Mouse (Mus musculus): ENCODE results near the gene Kdf1. TPM values are rescaled to one million over a fixed set of nuclear protein-coding genes. Genes with fewer than 3 reads are reported as not detected.
A peak's percentile ranks its signal among the peaks of the same experiment; 100 is the strongest.

The Kdf1 gene
- polyA plus RNA-seq, 1 experiment from 2014 or later = 7.6 TPM

DNA sequence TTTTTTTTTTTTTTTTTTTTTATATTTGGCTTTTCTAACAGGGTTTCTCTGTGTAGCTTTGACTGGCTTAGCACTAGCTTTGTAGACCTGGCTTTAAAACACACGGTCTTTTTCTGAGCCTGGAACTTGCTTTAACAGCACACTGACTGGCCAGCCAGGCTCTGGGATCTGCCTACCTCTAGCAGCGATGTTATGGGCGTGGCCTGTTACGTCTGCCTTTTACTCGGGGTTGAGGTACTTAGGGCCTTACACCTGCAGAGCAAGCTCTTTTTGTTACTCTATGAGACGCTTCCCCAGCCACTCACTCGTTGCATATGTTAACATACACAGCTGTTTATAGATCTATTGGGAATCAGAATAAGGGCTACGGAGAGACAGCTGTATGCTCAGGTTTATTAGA, 48.5 kb downstream of the Kdf1 start:
- Histone ChIP-seq H3K9ac (replicated peaks; ENCODE audit: low read length) (no peak overlapping the region), H3K4me3 (ENCODE audit: low read depth, low read length) (no peak overlapping the region), H3K27me3 (ENCODE audit: control insufficient read depth, insufficient read depth, low read length) (no peaks in the 10 kb centered on the region), H3K4me1 (ENCODE audit: control insufficient read depth, insufficient read depth, low read length) (no peaks in the 10 kb centered on the region), H3K27ac (replicated peaks; ENCODE audit: low read depth, low read length) (no peak overlapping the region), H3K9me3 (replicated peaks; ENCODE audit: control insufficient read depth, low read length) (no peaks in the 10 kb centered on the region), H3K36me3 (replicated peaks; ENCODE audit: control insufficient read depth, insufficient read depth, low read depth, low read length) (no peaks in the 10 kb centered on the region), H3K4me2 (ENCODE audit: low read depth, low read length) (no peak overlapping the region)
- 29% methylated on average over 8 of the region's 8 CpGs for WGBS
- ATAC-seq (replicated peaks; ENCODE audit: insufficient number of reproducible peaks, low FRiP score, low TSS enrichment, low read depth) (no peak), DNase-seq (ENCODE audit: low spot score) (no peak)

DNA sequence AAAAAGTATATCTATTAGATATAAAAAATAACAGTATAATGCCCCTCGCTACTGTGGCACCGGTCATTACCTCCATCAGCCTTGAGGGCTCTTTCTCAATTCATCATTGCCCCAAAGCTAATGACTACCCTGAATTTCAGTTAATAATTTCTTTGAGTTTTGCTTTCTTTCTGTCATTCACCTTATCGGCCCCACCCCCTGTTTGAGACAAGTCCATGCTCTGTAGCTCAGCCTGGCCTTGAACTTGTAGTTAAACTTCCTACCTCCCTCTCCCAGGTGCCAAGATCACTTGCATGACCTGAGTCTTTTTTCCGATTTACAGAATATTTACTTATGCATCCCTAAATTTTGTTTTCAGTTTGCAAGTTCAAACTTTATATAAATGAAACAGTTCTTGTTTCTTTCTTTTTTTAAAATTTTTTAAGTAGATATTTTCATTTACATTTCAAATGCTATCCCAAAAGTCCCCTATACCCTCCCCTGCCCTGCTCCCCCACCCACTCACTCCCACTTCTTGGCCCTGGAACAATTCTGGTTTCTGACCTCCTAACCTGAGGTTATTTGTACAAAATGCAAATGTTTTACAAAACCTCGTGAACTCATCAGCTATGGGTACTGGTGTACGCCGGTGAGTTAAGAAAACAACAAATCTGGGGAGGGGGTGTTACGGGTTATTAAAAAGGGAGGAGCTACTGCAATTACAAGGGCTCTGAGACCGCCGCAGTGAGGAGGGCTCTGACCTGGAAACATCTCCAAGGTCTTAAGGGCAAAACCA, 50.7 kb downstream of the Kdf1 start:
- Histone ChIP-seq H3K27me3 (ENCODE audit: control insufficient read depth, insufficient read depth, low read length) (no peaks in the 10 kb centered on the region), H3K4me2 (ENCODE audit: low read depth, low read length) (no peak overlapping the region), H3K4me1 (ENCODE audit: control insufficient read depth, insufficient read depth, low read length) (no peaks in the 10 kb centered on the region), H3K36me3 (replicated peaks; ENCODE audit: control insufficient read depth, insufficient read depth, low read depth, low read length) (no peaks in the 10 kb centered on the region), H3K9ac (replicated peaks; ENCODE audit: low read length) (no peak overlapping the region), H3K4me3 (ENCODE audit: low read depth, low read length) (no peak overlapping the region), H3K27ac (replicated peaks; ENCODE audit: low read depth, low read length) (no peak overlapping the region), H3K9me3 (replicated peaks; ENCODE audit: control insufficient read depth, low read length) (no peaks in the 10 kb centered on the region)
- WGBS = 78% methylated on average over 10 of the region's 10 CpGs
- ATAC-seq (replicated peaks; ENCODE audit: insufficient number of reproducible peaks, low FRiP score, low TSS enrichment, low read depth) (no peak), DNase-seq (ENCODE audit: low spot score) (no peak)

DNA sequence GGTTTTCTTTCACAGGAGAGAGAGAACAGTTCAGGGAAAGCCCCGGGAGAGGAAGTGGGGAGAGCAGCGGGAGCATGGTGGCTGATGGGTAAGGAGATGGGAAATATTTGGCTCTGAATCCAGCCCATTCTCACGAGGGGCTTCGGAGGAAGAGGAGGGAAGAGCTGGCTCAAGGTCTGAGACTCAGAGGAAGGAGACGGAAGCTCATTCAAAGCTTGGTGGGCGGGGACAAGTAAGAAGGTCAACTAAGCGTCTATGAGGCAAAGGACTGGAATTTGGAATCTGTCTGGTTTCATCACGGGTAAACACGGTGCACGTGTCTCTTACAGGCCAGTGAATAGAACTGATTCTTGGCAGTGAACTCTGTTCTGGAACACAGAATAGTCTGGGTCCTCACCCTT, 51.3 kb downstream of the Kdf1 start:
- no peak overlapping the region for H3K4me3 ChIP-seq (ENCODE audit: low read depth, low read length)
- DNase-seq (ENCODE audit: low spot score) = no peak
- no peak overlapping the region for H3K9ac ChIP-seq (replicated peaks; ENCODE audit: low read length)
- H3K27me3 ChIP-seq (ENCODE audit: control insufficient read depth, insufficient read depth, low read length) = no peaks in the 10 kb centered on the region
- 58% methylated on average over 10 of the region's 10 CpGs for WGBS
- no peak for ATAC-seq (replicated peaks; ENCODE audit: insufficient number of reproducible peaks, low FRiP score, low TSS enrichment, low read depth)
- H3K4me1 ChIP-seq (ENCODE audit: control insufficient read depth, insufficient read depth, low read length) = no peaks in the 10 kb centered on the region
- no peaks in the 10 kb centered on the region for H3K9me3 ChIP-seq (replicated peaks; ENCODE audit: control insufficient read depth, low read length)
- H3K27ac ChIP-seq (replicated peaks; ENCODE audit: low read depth, low read length) = no peak overlapping the region
- H3K4me2 ChIP-seq (ENCODE audit: low read depth, low read length) = no peak overlapping the region
- H3K36me3 ChIP-seq (replicated peaks; ENCODE audit: control insufficient read depth, insufficient read depth, low read depth, low read length) = no peaks in the 10 kb centered on the region

DNA sequence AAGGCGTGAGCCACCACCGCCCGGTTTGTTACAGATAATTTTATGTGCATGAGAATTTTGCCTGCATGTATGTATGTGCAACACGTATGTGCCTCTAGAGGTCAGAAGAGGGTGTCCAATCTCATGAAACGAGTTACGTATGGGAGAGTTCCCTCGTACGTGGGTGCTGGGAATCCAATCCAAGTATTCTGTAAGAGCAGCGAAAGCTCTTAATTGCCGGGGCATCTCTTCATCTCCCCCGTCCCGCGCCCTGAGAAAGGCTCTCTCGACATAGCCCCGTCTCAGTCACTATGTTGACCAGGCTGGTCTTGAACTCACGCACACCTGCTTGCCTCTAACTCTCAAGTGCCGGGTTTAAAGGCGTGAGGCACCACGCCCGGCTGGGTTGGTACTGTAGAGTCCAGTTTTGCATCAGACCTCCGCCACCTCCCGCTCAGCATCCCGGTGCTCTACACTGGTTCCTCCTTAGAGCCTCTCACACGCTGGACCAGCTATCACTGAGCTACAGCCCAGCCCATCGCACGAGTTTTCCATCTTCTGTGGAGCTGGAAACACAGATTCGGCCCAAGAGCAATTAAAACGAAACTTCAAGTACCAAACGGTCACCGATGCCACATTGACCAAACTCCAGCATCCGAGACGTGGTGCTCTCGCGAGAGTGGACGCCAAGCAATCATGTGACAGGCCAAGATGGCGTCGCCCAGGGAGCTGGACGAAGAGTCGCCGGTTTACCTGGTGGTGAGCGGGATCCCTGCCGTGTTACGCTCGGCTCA, 55.5 kb downstream of the Kdf1 start, which contains the start of gene Gpatch3:
Gene Gpatch3 (plus strand): TSS at position 676 of the 773 bp plus-strand sequence.
- H3K4me2 ChIP-seq (ENCODE audit: low read depth, low read length) = peak within 1 kb of the TSS; percentile 89
- peak within 1 kb of the TSS; percentile 79 for H3K27ac ChIP-seq (replicated peaks; ENCODE audit: low read depth, low read length)
- H3K4me3 ChIP-seq (ENCODE audit: low read depth, low read length) = peak within 1 kb of the TSS; percentile 98
- WGBS = 8% methylated on average over 44 of the region's 44 CpGs
- DNase-seq (ENCODE audit: low spot score) (peak; percentile 95), ATAC-seq (replicated peaks; ENCODE audit: insufficient number of reproducible peaks, low FRiP score, low TSS enrichment, low read depth) (peak; percentile 77)
- H3K27me3 ChIP-seq (ENCODE audit: control insufficient read depth, insufficient read depth, low read length) = no peaks in the 10 kb centered on the region
- peak within 1 kb of the TSS; percentile 91 for H3K9ac ChIP-seq (replicated peaks; ENCODE audit: low read length)
- no peaks in the 10 kb centered on the region for H3K9me3 ChIP-seq (replicated peaks; ENCODE audit: control insufficient read depth, low read length)
- no peaks in the 10 kb centered on the region for H3K36me3 ChIP-seq (replicated peaks; ENCODE audit: control insufficient read depth, insufficient read depth, low read depth, low read length)
- no peaks in the 10 kb centered on the region for H3K4me1 ChIP-seq (ENCODE audit: control insufficient read depth, insufficient read depth, low read length)

DNA sequence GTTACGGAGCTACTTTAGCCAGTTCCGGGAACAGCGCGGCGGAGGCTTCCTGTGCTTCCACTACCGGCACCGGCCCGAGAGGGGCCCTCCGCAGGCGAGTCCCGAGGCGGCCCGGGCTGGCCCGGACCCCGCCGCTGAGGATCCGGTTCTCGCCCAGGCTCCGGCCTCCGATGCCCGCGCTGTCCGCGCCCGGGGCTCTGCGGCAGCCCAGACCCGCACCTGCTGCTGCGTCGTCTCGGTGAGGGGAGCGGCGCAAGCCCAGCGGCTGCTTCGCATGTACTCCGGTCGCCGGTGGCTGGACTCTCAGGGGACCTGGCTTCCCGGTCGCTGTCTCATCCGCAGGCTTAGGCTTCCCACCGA, 56.1 kb downstream of the Kdf1 start:
- H3K27ac ChIP-seq (replicated peaks; ENCODE audit: low read depth, low read length) = no peak overlapping the region; the same call in 1 of the 2 replicates
- H3K9me3 ChIP-seq (replicated peaks; ENCODE audit: control insufficient read depth, low read length) = no peaks in the 10 kb centered on the region
- no peaks in the 10 kb centered on the region for H3K4me1 ChIP-seq (ENCODE audit: control insufficient read depth, insufficient read depth, low read length)
- 0 out of 2 replicates have a peak, but pooled peaks have one; percentile 8 for ATAC-seq (replicated peaks; ENCODE audit: insufficient number of reproducible peaks, low FRiP score, low TSS enrichment, low read depth)
- under 1% methylated on average over 41 of the region's 41 CpGs for WGBS
- H3K36me3 ChIP-seq (replicated peaks; ENCODE audit: control insufficient read depth, insufficient read depth, low read depth, low read length) = no peaks in the 10 kb centered on the region; the same call in 1 of the 2 replicates
- peak overlapping the region; percentile 91 for H3K9ac ChIP-seq (replicated peaks; ENCODE audit: low read length)
- peak overlapping the region; percentile 98 for H3K4me3 ChIP-seq (ENCODE audit: low read depth, low read length)
- H3K4me2 ChIP-seq (ENCODE audit: low read depth, low read length) = peak overlapping the region; percentile 89
- DNase-seq (ENCODE audit: low spot score) = no peak
- H3K27me3 ChIP-seq (ENCODE audit: control insufficient read depth, insufficient read depth, low read length) = no peaks in the 10 kb centered on the region

DNA sequence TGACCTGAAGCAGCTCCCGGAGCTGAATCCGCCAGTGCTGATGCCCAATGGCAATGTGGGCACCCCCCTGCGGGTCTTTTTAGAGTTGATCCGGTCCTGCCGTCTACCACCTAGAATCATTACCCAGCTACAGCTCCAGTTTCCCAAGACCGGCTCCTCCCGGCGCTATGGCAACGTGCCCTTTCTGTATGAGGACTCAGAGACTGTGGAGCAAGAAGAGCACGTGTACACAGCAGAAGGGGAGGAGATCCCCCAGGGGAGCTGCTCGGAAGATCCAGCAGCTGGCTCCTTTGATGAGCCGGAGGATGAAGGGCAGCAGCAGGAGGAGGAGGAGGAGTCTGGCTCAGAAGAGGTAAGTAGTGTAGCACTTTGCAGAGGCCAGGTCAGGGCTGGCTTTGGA, 59.2 kb downstream of the Kdf1 start:
- no peak for ATAC-seq (replicated peaks; ENCODE audit: insufficient number of reproducible peaks, low FRiP score, low TSS enrichment, low read depth)
- no peak for DNase-seq (ENCODE audit: low spot score)
- no peak overlapping the region for H3K9ac ChIP-seq (replicated peaks; ENCODE audit: low read length)
- no peaks in the 10 kb centered on the region for H3K9me3 ChIP-seq (replicated peaks; ENCODE audit: control insufficient read depth, low read length)
- no peak overlapping the region for H3K4me2 ChIP-seq (ENCODE audit: low read depth, low read length)
- H3K27ac ChIP-seq (replicated peaks; ENCODE audit: low read depth, low read length) = no peak overlapping the region
- H3K4me3 ChIP-seq (ENCODE audit: low read depth, low read length) = no peak overlapping the region
- no peaks in the 10 kb centered on the region; the same call in 1 of the 2 replicates for H3K36me3 ChIP-seq (replicated peaks; ENCODE audit: control insufficient read depth, insufficient read depth, low read depth, low read length)
- H3K4me1 ChIP-seq (ENCODE audit: control insufficient read depth, insufficient read depth, low read length) = no peaks in the 10 kb centered on the region
- 75% methylated on average over 12 of the region's 12 CpGs for WGBS
- no peaks in the 10 kb centered on the region for H3K27me3 ChIP-seq (ENCODE audit: control insufficient read depth, insufficient read depth, low read length)

Small RNAs within 50 kb of the gene (microRNA-seq; reads per million reads assigned to microRNA genes)
- not detected for gene Gm23158 (ENCODE audit: borderline number of aligned reads)

Other genes with a start within 250 kb of the Kdf1 start
- gene Tmem222, start 241.2 kb upstream of the Kdf1 start, polyA plus RNA-seq (2014; fragmentation: Nextera tagmentation; extraction: Ambion mirVana) = 82.0 and 87.9 TPM in 2 replicates
- gene Wdtc1, start 165.5 kb upstream of the Kdf1 start, polyA plus RNA-seq (2014; fragmentation: Nextera tagmentation; extraction: Ambion mirVana) = 16.7 and 18.7 TPM in 2 replicates
- gene Slc9a1, start 149.3 kb upstream of the Kdf1 start, polyA plus RNA-seq (2014; fragmentation: Nextera tagmentation; extraction: Ambion mirVana) = 4.7 and 5.6 TPM in 2 replicates
- 0.71 and 0.93 TPM in 2 replicates for gene Tent5b, start 38.8 kb upstream of the Kdf1 start, polyA plus RNA-seq (2014; fragmentation: Nextera tagmentation; extraction: Ambion mirVana)
- 2.0 and 2.8 TPM in 2 replicates for gene Trnp1, start 20.4 kb upstream of the Kdf1 start, polyA plus RNA-seq (2014; fragmentation: Nextera tagmentation; extraction: Ambion mirVana)
- 308 and 322 TPM in 2 replicates for gene Nudc, start 27.0 kb downstream of the Kdf1 start, polyA plus RNA-seq (2014; fragmentation: Nextera tagmentation; extraction: Ambion mirVana)
- gene Nr0b2, start 34.4 kb downstream of the Kdf1 start, polyA plus RNA-seq (2014; fragmentation: Nextera tagmentation; extraction: Ambion mirVana) = not detected in 2 replicates
- gene Gpatch3, start 55.8 kb downstream of the Kdf1 start, polyA plus RNA-seq (2014; fragmentation: Nextera tagmentation; extraction: Ambion mirVana) = 7.3 and 8.6 TPM in 2 replicates
- gene Gpn2, start 65.4 kb downstream of the Kdf1 start, polyA plus RNA-seq (2014; fragmentation: Nextera tagmentation; extraction: Ambion mirVana) = 23.6 and 26.6 TPM in 2 replicates
- gene Sfn, start 83.2 kb downstream of the Kdf1 start, polyA plus RNA-seq (2014; fragmentation: Nextera tagmentation; extraction: Ambion mirVana) = 32.4 and 36.4 TPM in 2 replicates
- 1.9 and 3.1 TPM in 2 replicates for gene Zdhhc18, start 131.2 kb downstream of the Kdf1 start, polyA plus RNA-seq (2014; fragmentation: Nextera tagmentation; extraction: Ambion mirVana)
- 9.3 and 9.9 TPM in 2 replicates for gene Pigv, start 153.7 kb downstream of the Kdf1 start, polyA plus RNA-seq (2014; fragmentation: Nextera tagmentation; extraction: Ambion mirVana)
- gene Arid1a, start 237.8 kb downstream of the Kdf1 start, polyA plus RNA-seq (2014; fragmentation: Nextera tagmentation; extraction: Ambion mirVana) = 32.6 and 36.3 TPM in 2 replicates

Data from embryonic facial prominence, embryonic 11.5 days (tissue).